Mouse (Mus musculus) liver, embryonic 14.5 days (tissue): Measurements from ENCODE around the gene Gm37240.

ENCODE experiments used
- CTCF ChIP-seq: IDR thresholded peaks from 2 replicates; pipeline ENCODE4 v1.5.1; 2016; ENCODE audit warnings: antibody characterized with exemption, low read depth, control low read depth
- EP300 ChIP-seq: IDR thresholded peaks from 2 replicates; pipeline ENCODE4 v1.6.1; 2016; ENCODE audit warnings: antibody characterized with exemption, low read depth

DNA sequence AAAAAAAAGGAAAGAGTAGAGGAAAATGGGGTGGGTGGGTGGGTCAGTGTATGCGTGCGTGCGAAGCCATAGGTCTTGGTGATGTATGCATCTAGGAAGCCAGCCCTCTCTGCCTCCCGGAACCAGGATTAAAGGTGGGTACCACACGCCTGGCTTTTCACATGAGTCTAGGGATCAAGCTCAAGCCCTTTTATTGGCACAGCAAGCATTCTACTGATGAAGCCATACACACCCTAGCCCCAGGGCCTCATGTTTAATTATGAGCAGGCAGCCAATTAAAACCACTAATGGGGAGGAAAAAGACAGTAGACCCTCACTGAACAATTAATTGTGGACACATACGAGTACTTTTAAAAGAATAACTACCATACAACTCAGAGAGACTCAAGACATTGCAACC, 33.2 kb downstream of the Gm37240 start:
- TF ChIP-seq CTCF = no peak
- no peak for TF ChIP-seq EP300
